Mouse (Mus musculus): Measurements from ENCODE around the gene Myo5a.

DNA sequence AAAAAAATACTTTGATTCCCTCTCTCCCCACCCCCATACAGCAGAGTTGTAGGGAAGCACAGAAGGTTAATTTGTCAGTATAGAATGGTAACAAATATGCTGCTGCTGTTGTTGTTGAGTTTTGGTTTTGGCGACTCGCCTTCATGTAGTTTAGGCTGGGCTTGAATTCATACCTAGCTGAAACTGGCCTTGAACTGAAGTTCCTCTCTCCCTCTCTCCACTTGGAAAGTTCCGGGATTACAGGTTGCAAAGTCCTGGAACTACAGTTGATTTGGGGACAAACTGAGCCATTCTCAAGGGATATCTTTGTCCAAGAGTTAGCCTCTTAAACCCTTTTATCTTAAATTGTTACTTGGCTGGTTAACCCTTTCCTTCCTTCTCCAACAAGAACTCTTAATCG lies 34.9 kb upstream of the Myo5a start:
- TF ChIP-seq CTCF (IDR thresholded peaks at IDR 0.05; ENCODE audit: insufficient read depth, low read length) (no peak), POLR2A (IDR thresholded peaks at IDR 0.05; ENCODE audit: borderline replicate concordance, extremely low read depth, low read depth, low read length) (no peak)
